Mouse (Mus musculus): ENCODE measurements around the gene Aicda.

Aicda gene

GRCm38 (mm10) chr6:122579086-122579485 lies 25.5 kb downstream of the Aicda start:
- no peak for TF ChIP-seq GATA4 (IDR thresholded peaks at IDR 0.05; ENCODE audit: insufficient replicate concordance, low read length)

- TF ChIP-seq GATA4 (IDR thresholded peaks at IDR 0.05; ENCODE audit: insufficient replicate concordance, low read length): no peak
Measured at GRCm38 (mm10) chr6:122591027-122591758, 37.6 kb downstream of the Aicda start.

- TF ChIP-seq GATA4 (IDR thresholded peaks at IDR 0.05; ENCODE audit: insufficient replicate concordance, low read length): no peak
Measured at GRCm38 (mm10) chr6:122592905-122593304, 39.3 kb downstream of the Aicda start.

- TF ChIP-seq GATA4 (IDR thresholded peaks at IDR 0.05; ENCODE audit: insufficient replicate concordance, low read length): no peak
Measured at GRCm38 (mm10) chr6:122595637-122596036, 42.0 kb downstream of the Aicda start.

- no peak for TF ChIP-seq GATA4 (IDR thresholded peaks at IDR 0.05; ENCODE audit: insufficient replicate concordance, low read length)
Measured at GRCm38 (mm10) chr6:122596608-122597007, 43.0 kb downstream of the Aicda start.

GRCm38 (mm10) chr6:122598014-122598413 lies 44.4 kb downstream of the Aicda start:
- no peak for TF ChIP-seq GATA4 (IDR thresholded peaks at IDR 0.05; ENCODE audit: insufficient replicate concordance, low read length)

- TF ChIP-seq GATA4 (IDR thresholded peaks at IDR 0.05; ENCODE audit: insufficient replicate concordance, low read length): no peak
Measured at GRCm38 (mm10) chr6:122598436-122598835, 44.8 kb downstream of the Aicda start.

- TF ChIP-seq GATA4 (IDR thresholded peaks at IDR 0.05; ENCODE audit: insufficient replicate concordance, low read length): no peak
Measured at GRCm38 (mm10) chr6:122599054-122599737, 45.6 kb downstream of the Aicda start.

- no peak for TF ChIP-seq GATA4 (IDR thresholded peaks at IDR 0.05; ENCODE audit: insufficient replicate concordance, low read length)
Measured at GRCm38 (mm10) chr6:122600066-122600646, 46.6 kb downstream of the Aicda start.

- TF ChIP-seq GATA4 (IDR thresholded peaks at IDR 0.05; ENCODE audit: insufficient replicate concordance, low read length): no peak
Measured at GRCm38 (mm10) chr6:122601031-122601430, 47.4 kb downstream of the Aicda start.

GRCm38 (mm10) chr6:122601615-122602014 lies 48.0 kb downstream of the Aicda start:
- no peak for TF ChIP-seq GATA4 (IDR thresholded peaks at IDR 0.05; ENCODE audit: insufficient replicate concordance, low read length)

- peak; percentile 31; the same call in 1 of the 2 replicates for TF ChIP-seq GATA4 (IDR thresholded peaks at IDR 0.05; ENCODE audit: insufficient replicate concordance, low read length)
Measured at GRCm38 (mm10) chr6:122602242-122602991, 48.8 kb downstream of the Aicda start, which contains the start of gene Apobec1. Gene Apobec1, minus strand, starts transcription at chr6:122602444.

- no peak for TF ChIP-seq GATA4 (IDR thresholded peaks at IDR 0.05; ENCODE audit: insufficient replicate concordance, low read length)
Measured at GRCm38 (mm10) chr6:122602992-122603322, 49.4 kb downstream of the Aicda start.

GRCm38 (mm10) chr6:122604260-122604659 lies 50.7 kb downstream of the Aicda start:
- no peak for TF ChIP-seq GATA4 (IDR thresholded peaks at IDR 0.05; ENCODE audit: insufficient replicate concordance, low read length)

GRCm38 (mm10) chr6:122605483-122605882 lies 51.9 kb downstream of the Aicda start:
- no peak for TF ChIP-seq GATA4 (IDR thresholded peaks at IDR 0.05; ENCODE audit: insufficient replicate concordance, low read length)

All from liver, adult (tissue).